In genomic region chr11:110487796-110488195, GRCm38 (mm10) we compare ENCODE assay signal across 31 mouse cellular contexts.
DNase-seq lines count a peak whose midpoint lies in the region; ATAC-seq and TF ChIP-seq lines count a peak whose summit lies in the region.
"Had no signal": no experiment of that assay in that cellular context is flagged by ENCODE, and none has a peak within 500 bp of the region (broad histone marks: within the 10 kb centered on the region; RNA-seq: fewer than 3 reads in every experiment).

No protein-coding gene starts in this region.

- peak overlapping the region; percentile 82 for H3K27ac ChIP-seq in gastrocnemius, adult 2 months
- no peak overlapping the region for H3K27ac ChIP-seq in kidney, embryonic 16.5 days (ENCODE audit: low read length)
- peak overlapping the region; percentile 75 for H3K27ac ChIP-seq in liver, adult 2 months (replicated peaks; ENCODE audit: insufficient read depth, low read depth, low read length)
- H3K27ac ChIP-seq in liver, embryonic 12.5 days: no peak overlapping the region
- H3K27ac ChIP-seq: embryonic facial prominence, embryonic 10.5 days; embryonic facial prominence, embryonic 13.5 days; forebrain, embryonic 12.5 days; forebrain, embryonic 15.5 days; heart, embryonic 15.5 days; hindbrain, embryonic 10.5 days; hindbrain, embryonic 13.5 days; hindbrain, postnatal 0 days had no signal

- intact Hi-C loops in gastrocnemius, adult 2 months (cut with DNase I): loop anchor here (2.0 kb wide), 1 partner anchor 39 kb away; no protein-coding TSS in a partner anchor

- H3K9ac ChIP-seq in kidney, embryonic 16.5 days (replicated peaks; ENCODE audit: low read length): no peak overlapping the region
- no peak overlapping the region for H3K9ac ChIP-seq in liver, adult 2 months (ENCODE audit: low read depth, low read length)
- H3K9ac ChIP-seq in liver, embryonic 12.5 days: no peak overlapping the region
- H3K9ac ChIP-seq: embryonic facial prominence, embryonic 13.5 days; forebrain, embryonic 12.5 days; forebrain, embryonic 15.5 days; heart, embryonic 12.5 days; heart, embryonic 15.5 days; hindbrain, embryonic 13.5 days had no signal

- H3K27me3 ChIP-seq in kidney, embryonic 16.5 days (ENCODE audit: insufficient read depth, low read length): no peaks in the 10 kb centered on the region
- H3K27me3 ChIP-seq in liver, adult 2 months (ENCODE audit: control insufficient read depth, insufficient read depth, low read length): no peaks in the 10 kb centered on the region
- H3K27me3 ChIP-seq in liver, embryonic 12.5 days (replicated peaks): no peaks in the 10 kb centered on the region
- H3K27me3 ChIP-seq: embryonic facial prominence, embryonic 13.5 days; forebrain, embryonic 15.5 days; heart, embryonic 12.5 days; heart, embryonic 15.5 days had no signal

- WGBS in kidney, embryonic 16.5 days: 88% methylated on average over 6 of the region's 6 CpGs
- 36% methylated on average over 6 of the region's 6 CpGs for WGBS in liver, adult 2 months
- 79% methylated on average over 6 of the region's 6 CpGs for WGBS in liver, embryonic 12.5 days (ENCODE audit: insufficient replicate concordance)

- no peak for TF ChIP-seq CTCF in gastrocnemius, adult 2 months (IDR thresholded peaks at IDR 0.05)
- no peak for TF ChIP-seq CTCF in liver, adult 2 months (IDR thresholded peaks at IDR 0.05; ENCODE audit: low read depth, low read length)

- H3K9me3 ChIP-seq in kidney, embryonic 16.5 days (ENCODE audit: low read length): peaks cover 6% of the 10 kb centered on the region; the same call in 1 of the 2 replicates
- H3K9me3 ChIP-seq in liver, embryonic 12.5 days (replicated peaks): no peaks in the 10 kb centered on the region
- H3K9me3 ChIP-seq: forebrain, embryonic 15.5 days had no signal

- no peaks in the 10 kb centered on the region for H3K79me2 ChIP-seq in liver, adult 2 months (ENCODE audit: control insufficient read depth, insufficient read depth, low read length)

- no peak overlapping the region for H3K4me2 ChIP-seq in kidney, embryonic 16.5 days (replicated peaks; ENCODE audit: low read depth, low read length)
- no peak overlapping the region for H3K4me2 ChIP-seq in liver, embryonic 12.5 days
- H3K4me2 ChIP-seq: embryonic facial prominence, embryonic 13.5 days; forebrain, embryonic 12.5 days; forebrain, embryonic 15.5 days; heart, embryonic 12.5 days; heart, embryonic 15.5 days; hindbrain, embryonic 13.5 days had no signal

- DNase-seq in gastrocnemius, adult 2 months: no peak
- no peak for DNase-seq in gastrocnemius, postnatal 4 days (ENCODE audit: low spot score in 2 of 2)
- peak; percentile 81 for DNase-seq in kidney, adult 11 months
- no peak for DNase-seq in kidney, postnatal 14 days
- DNase-seq in kidney, adult 8-10 months: peak; percentile 75 to 89
- peak; percentile 97 for DNase-seq in liver, adult 2 months (ENCODE audit: extremely low read depth, low read depth, low spot score)
- DNase-seq: adrenal gland, adult 8-10 months; adrenal gland, postnatal 25 days; cerebellum, adult 11-12 months; cerebellum, adult 8-10 months; cerebellum, postnatal 10 days; cerebellum, postnatal 36 days; embryo, embryonic 11 days; gastrocnemius, postnatal 10 days; gastrocnemius, postnatal 36 days; heart, adult 18-20 months; heart, postnatal 10 days; heart, postnatal 36 days had no signal

- no peak for ATAC-seq in kidney, embryonic 16.5 days (ENCODE audit: low FRiP score, low TSS enrichment)
- ATAC-seq in liver, embryonic 12.5 days: no peak
- ATAC-seq: activated CD4-positive, CD25-positive, alpha-beta regulatory T cell, adult 4 months; forebrain, embryonic 15.5 days; hindbrain, postnatal 0 days had no signal

- no peaks in the 10 kb centered on the region for H3K4me1 ChIP-seq in kidney, embryonic 16.5 days (ENCODE audit: insufficient read depth, low read length)
- peaks cover 12% of the 10 kb centered on the region for H3K4me1 ChIP-seq in liver, adult 2 months (ENCODE audit: control insufficient read depth, insufficient read depth, low read length)
- peaks cover 4% of the 10 kb centered on the region; the same call in 1 of the 2 replicates for H3K4me1 ChIP-seq in liver, embryonic 12.5 days
- H3K4me1 ChIP-seq: embryonic facial prominence, embryonic 13.5 days; forebrain, embryonic 12.5 days; forebrain, embryonic 15.5 days; heart, embryonic 12.5 days; heart, embryonic 15.5 days; hindbrain, embryonic 10.5 days; hindbrain, embryonic 13.5 days had no signal

- H3K4me3 ChIP-seq in gastrocnemius, adult 2 months: no peak overlapping the region
- no peak overlapping the region for H3K4me3 ChIP-seq in kidney, embryonic 16.5 days (ENCODE audit: low read length)
- no peak overlapping the region for H3K4me3 ChIP-seq in liver, adult 2 months (ENCODE audit: insufficient read depth, low read depth, low read length)
- no peak overlapping the region for H3K4me3 ChIP-seq in liver, embryonic 12.5 days
- H3K4me3 ChIP-seq: embryonic facial prominence, embryonic 10.5 days; embryonic facial prominence, embryonic 13.5 days; erythroblast, embryonic 14.5 days; forebrain, embryonic 12.5 days; forebrain, embryonic 15.5 days; heart, embryonic 12.5 days; heart, embryonic 15.5 days; hindbrain, embryonic 10.5 days; hindbrain, embryonic 13.5 days had no signal

- H3K36me3 ChIP-seq in kidney, embryonic 16.5 days (ENCODE audit: insufficient read depth, low read length): peaks cover 20% of the 10 kb centered on the region
- peaks cover 19% of the 10 kb centered on the region for H3K36me3 ChIP-seq in liver, adult 2 months (ENCODE audit: control insufficient read depth, insufficient read depth, low read length)
- H3K36me3 ChIP-seq in liver, embryonic 12.5 days: peaks cover 13% of the 10 kb centered on the region

- TF ChIP-seq POLR2A in liver, adult 2 months (IDR thresholded peaks at IDR 0.05; ENCODE audit: extremely low read depth, insufficient read depth, low read length): 0 out of 2 replicates have a peak, but pooled peaks have one; percentile 27

Comparison
In these comparisons a context has a peak if more than half of its experiments do, and no peak if none do; other contexts are left out.
1. DNase-seq: peak in kidney, adult 11 months (single experiment), kidney, adult 8-10 months (2 of 2) and liver, adult 2 months (single experiment); none in gastrocnemius, adult 2 months (single experiment), gastrocnemius, postnatal 4 days (0 of 2) and kidney, postnatal 14 days (single experiment).
2. H3K27ac ChIP-seq: peak in gastrocnemius, adult 2 months (single experiment) and liver, adult 2 months (single experiment); none in kidney, embryonic 16.5 days (single experiment) and liver, embryonic 12.5 days (single experiment).